Mouse (Mus musculus): ENCODE data around the gene Farsa. TPM values are rescaled to one million over a fixed set of nuclear protein-coding genes. Genes with fewer than 3 reads are reported as not detected.

The Farsa gene
- total and polyA plus RNA-seq, 3 experiments = 39.6 to 182 (median 152) TPM

- Histone ChIP-seq H3K36me3 (replicated peaks) (peaks cover 79% of the 10 kb centered on the region), H3K9me3 (replicated peaks) (no peaks in the 10 kb centered on the region), H3K4me3 (ENCODE audit: low read depth, low read length) (peak overlapping the region; percentile 73), H3K27me3 (ENCODE audit: insufficient read depth, low read length) (no peaks in the 10 kb centered on the region), H3K4me1 (ENCODE audit: insufficient read depth, low read depth, low read length) (peaks cover 72% of the 10 kb centered on the region)
- TF ChIP-seq CTCF (IDR thresholded peaks at IDR 0.05; ENCODE audit: low read depth, low read length) = no peak
- TF ChIP-seq GATA1 (IDR thresholded peaks at IDR 0.05; ENCODE audit: borderline replicate concordance, low read length) = no peak
- no peak for TF ChIP-seq GATA2 (IDR thresholded peaks at IDR 0.05; ENCODE audit: borderline replicate concordance, low read depth, low read length)
- no peak for TF ChIP-seq TAL1 (conservative IDR thresholded peaks at IDR 0.05; ENCODE audit: low read depth, low read length)
- no peak; the same call in 1 of the 2 replicates for TF ChIP-seq POLR2AphosphoS5 (IDR thresholded peaks at IDR 0.05; ENCODE audit: insufficient replicate concordance, low read depth, low read length)
- ATAC-seq (ENCODE audit: extremely low read depth, insufficient number of reproducible peaks, low FRiP score, poor library complexity, severe bottlenecking) = no peak
- DNase-seq (ENCODE audit: low spot score) = peak; percentile 25
Measured at GRCm38 (mm10) chr8:84872309-84872965, 15.6 kb downstream of the Farsa start.

GRCm38 (mm10) chr8:84873016-84873415, 16.2 kb downstream of the Farsa start:
- no peaks in the 10 kb centered on the region for H3K9me3 ChIP-seq (replicated peaks)
- DNase-seq (ENCODE audit: low spot score) = no peak
- ATAC-seq (ENCODE audit: extremely low read depth, insufficient number of reproducible peaks, low FRiP score, poor library complexity, severe bottlenecking) = no peak
- TF ChIP-seq GATA1 (IDR thresholded peaks at IDR 0.05; ENCODE audit: borderline replicate concordance, low read length) (no peak), GATA2 (IDR thresholded peaks at IDR 0.05; ENCODE audit: borderline replicate concordance, low read depth, low read length) (no peak), TAL1 (conservative IDR thresholded peaks at IDR 0.05; ENCODE audit: low read depth, low read length) (no peak), CTCF (IDR thresholded peaks at IDR 0.05; ENCODE audit: low read depth, low read length) (no peak), POLR2AphosphoS5 (IDR thresholded peaks at IDR 0.05; ENCODE audit: insufficient replicate concordance, low read depth, low read length) (no peak)
- H3K36me3 ChIP-seq (replicated peaks) = peaks cover 78% of the 10 kb centered on the region
- no peaks in the 10 kb centered on the region for H3K27me3 ChIP-seq (ENCODE audit: insufficient read depth, low read length)
- peaks cover 72% of the 10 kb centered on the region for H3K4me1 ChIP-seq (ENCODE audit: insufficient read depth, low read depth, low read length)
- H3K4me3 ChIP-seq (ENCODE audit: low read depth, low read length) = peak overlapping the region; percentile 73

- no peak for TF ChIP-seq GATA2 (IDR thresholded peaks at IDR 0.05; ENCODE audit: borderline replicate concordance, low read depth, low read length)
- no peak for TF ChIP-seq CTCF (IDR thresholded peaks at IDR 0.05; ENCODE audit: low read depth, low read length)
- TF ChIP-seq TAL1 (conservative IDR thresholded peaks at IDR 0.05; ENCODE audit: low read depth, low read length) = no peak
- TF ChIP-seq POLR2AphosphoS5 (IDR thresholded peaks at IDR 0.05; ENCODE audit: insufficient replicate concordance, low read depth, low read length) = no peak
- H3K36me3 ChIP-seq (replicated peaks) = peaks cover 75% of the 10 kb centered on the region
- H3K27me3 ChIP-seq (ENCODE audit: insufficient read depth, low read length) = no peaks in the 10 kb centered on the region
- ATAC-seq (ENCODE audit: extremely low read depth, insufficient number of reproducible peaks, low FRiP score, poor library complexity, severe bottlenecking) (peak; percentile 36; the same call in 1 of the 2 replicates), DNase-seq (ENCODE audit: low spot score) (no peak)
- H3K4me1 ChIP-seq (ENCODE audit: insufficient read depth, low read depth, low read length) = peaks cover 68% of the 10 kb centered on the region
- H3K9me3 ChIP-seq (replicated peaks) = no peaks in the 10 kb centered on the region
- no peak overlapping the region; the same call in 1 of the 2 replicates for H3K4me3 ChIP-seq (ENCODE audit: low read depth, low read length)
Measured at GRCm38 (mm10) chr8:84874339-84874738, 17.6 kb downstream of the Farsa start.

GRCm38 (mm10) chr8:84877297-84878035, 20.7 kb downstream of the Farsa start:
- Histone ChIP-seq H3K27me3 (ENCODE audit: insufficient read depth, low read length) (no peaks in the 10 kb centered on the region), H3K36me3 (replicated peaks) (peaks cover 82% of the 10 kb centered on the region), H3K4me1 (ENCODE audit: insufficient read depth, low read depth, low read length) (peaks cover 57% of the 10 kb centered on the region), H3K4me3 (ENCODE audit: low read depth, low read length) (no peak overlapping the region; the same call in 1 of the 2 replicates), H3K9me3 (replicated peaks) (no peaks in the 10 kb centered on the region)
- TF ChIP-seq GATA1 (IDR thresholded peaks at IDR 0.05; ENCODE audit: borderline replicate concordance, low read length) (no peak), TAL1 (conservative IDR thresholded peaks at IDR 0.05; ENCODE audit: low read depth, low read length) (no peak)
- ATAC-seq (ENCODE audit: extremely low read depth, insufficient number of reproducible peaks, low FRiP score, poor library complexity, severe bottlenecking) (peak; percentile 19; the same call in 1 of the 2 replicates), DNase-seq (ENCODE audit: low spot score) (no peak)

- ATAC-seq (ENCODE audit: extremely low read depth, insufficient number of reproducible peaks, low FRiP score, poor library complexity, severe bottlenecking) = no peak
- peaks cover 83% of the 10 kb centered on the region for H3K36me3 ChIP-seq (replicated peaks)
Measured at GRCm38 (mm10) chr8:84878915-84879314, 22.1 kb downstream of the Farsa start.

GRCm38 (mm10) chr8:84884728-84885127, 27.9 kb downstream of the Farsa start:
- Histone ChIP-seq H3K4me1 (ENCODE audit: insufficient read depth, low read depth, low read length) (peaks cover 27% of the 10 kb centered on the region), H3K9me3 (replicated peaks) (no peaks in the 10 kb centered on the region), H3K27me3 (ENCODE audit: insufficient read depth, low read length) (no peaks in the 10 kb centered on the region), H3K4me3 (ENCODE audit: low read depth, low read length) (no peak overlapping the region), H3K36me3 (replicated peaks) (peaks cover 90% of the 10 kb centered on the region)
- DNase-seq (ENCODE audit: low spot score) (no peak), ATAC-seq (ENCODE audit: extremely low read depth, insufficient number of reproducible peaks, low FRiP score, poor library complexity, severe bottlenecking) (no peak)
- TF ChIP-seq GATA2 (IDR thresholded peaks at IDR 0.05; ENCODE audit: borderline replicate concordance, low read depth, low read length) (no peak), POLR2AphosphoS5 (IDR thresholded peaks at IDR 0.05; ENCODE audit: insufficient replicate concordance, low read depth, low read length) (no peak), CTCF (IDR thresholded peaks at IDR 0.05; ENCODE audit: low read depth, low read length) (no peak), TAL1 (conservative IDR thresholded peaks at IDR 0.05; ENCODE audit: low read depth, low read length) (no peak), GATA1 (IDR thresholded peaks at IDR 0.05; ENCODE audit: borderline replicate concordance, low read length) (no peak)

More at GRCm38 (mm10) chr8:84878915-84879314, 22.1 kb downstream of the Farsa start:
- Histone ChIP-seq H3K27me3 (ENCODE audit: insufficient read depth, low read length) (no peaks in the 10 kb centered on the region), H3K9me3 (replicated peaks) (no peaks in the 10 kb centered on the region), H3K4me1 (ENCODE audit: insufficient read depth, low read depth, low read length) (peaks cover 49% of the 10 kb centered on the region), H3K4me3 (ENCODE audit: low read depth, low read length) (no peak overlapping the region)
- TF ChIP-seq GATA1 (IDR thresholded peaks at IDR 0.05; ENCODE audit: borderline replicate concordance, low read length) (no peak), TAL1 (conservative IDR thresholded peaks at IDR 0.05; ENCODE audit: low read depth, low read length) (no peak), POLR2AphosphoS5 (IDR thresholded peaks at IDR 0.05; ENCODE audit: insufficient replicate concordance, low read depth, low read length) (no peak), GATA2 (IDR thresholded peaks at IDR 0.05; ENCODE audit: borderline replicate concordance, low read depth, low read length) (no peak), CTCF (IDR thresholded peaks at IDR 0.05; ENCODE audit: low read depth, low read length) (no peak)
- DNase-seq (ENCODE audit: low spot score) = no peak
